Mouse (Mus musculus) urinary bladder, postnatal 36 days (tissue): ENCODE results near the gene Fam43b.
"Not testable (repeated sequence)": the region's sequence is repeated elsewhere in the genome, so short reads cannot be mapped to it uniquely, and the experiment has no call there.

ENCODE experiments used
- DNase-seq, 2 experiments: peaks; one replicate each; pipeline ENCODE4 v3.0.0; 2022; ENCODE audit warnings: low spot score in 2 of 2, mixed read lengths in 1 of 2

The Fam43b gene

DNA sequence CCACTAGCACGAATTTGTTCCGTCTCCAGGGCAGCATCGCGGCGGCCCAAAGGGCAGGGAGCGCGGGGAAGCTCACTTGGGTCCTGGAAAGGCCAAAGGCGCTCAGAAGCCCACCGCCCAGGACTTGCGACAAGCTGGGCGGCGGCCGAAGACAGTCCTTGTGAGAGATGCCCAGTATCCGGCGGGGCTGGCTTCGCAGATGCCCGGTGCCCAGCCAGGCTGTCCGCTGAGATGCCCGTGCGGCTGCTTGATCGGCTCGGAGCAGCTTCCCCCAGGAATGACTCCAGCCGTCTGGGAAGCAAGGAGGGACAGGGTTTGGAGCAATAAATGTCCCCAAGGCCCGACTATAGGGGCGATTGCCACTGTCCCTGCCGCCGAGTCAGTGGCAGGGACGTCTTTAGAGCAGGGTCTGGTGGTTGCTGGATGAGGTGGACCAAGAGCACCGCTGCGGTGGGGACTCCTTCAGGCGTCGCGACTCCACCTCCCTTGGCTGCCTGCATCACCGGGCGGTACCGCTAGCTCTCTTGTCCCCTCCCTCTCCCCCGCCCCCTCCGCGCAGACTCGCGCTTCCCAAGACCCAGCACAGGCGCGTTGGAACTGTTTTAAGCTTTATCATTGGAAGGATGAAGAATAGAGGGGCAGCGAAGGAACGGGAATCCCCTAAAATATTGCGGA lies at the start of gene Fam43b:
Gene Fam43b (minus strand): TSS at position 558 of the 675 bp plus-strand sequence.
- DNase-seq, result no peak

DNA sequence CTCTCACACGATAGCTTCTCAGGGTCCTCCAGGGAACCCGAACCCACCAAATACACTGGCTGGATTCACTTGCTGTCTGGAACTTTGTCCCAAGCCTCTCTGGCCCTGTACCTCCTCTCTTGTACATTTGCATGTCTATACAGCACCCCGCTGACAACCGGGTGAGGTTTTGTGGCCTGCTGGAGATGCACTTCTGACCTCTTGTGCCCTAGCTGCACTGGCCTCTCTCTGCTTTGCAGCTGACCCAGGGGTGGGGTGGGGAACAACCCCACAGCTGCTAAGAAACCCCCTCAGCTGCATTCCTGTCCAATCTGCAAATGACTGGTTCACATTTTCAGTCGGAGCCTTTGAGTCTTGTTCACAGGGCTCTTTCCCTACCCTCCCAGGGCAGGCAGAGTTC lies 48.6 kb upstream of the Fam43b start:
- no peak for DNase-seq

DNA sequence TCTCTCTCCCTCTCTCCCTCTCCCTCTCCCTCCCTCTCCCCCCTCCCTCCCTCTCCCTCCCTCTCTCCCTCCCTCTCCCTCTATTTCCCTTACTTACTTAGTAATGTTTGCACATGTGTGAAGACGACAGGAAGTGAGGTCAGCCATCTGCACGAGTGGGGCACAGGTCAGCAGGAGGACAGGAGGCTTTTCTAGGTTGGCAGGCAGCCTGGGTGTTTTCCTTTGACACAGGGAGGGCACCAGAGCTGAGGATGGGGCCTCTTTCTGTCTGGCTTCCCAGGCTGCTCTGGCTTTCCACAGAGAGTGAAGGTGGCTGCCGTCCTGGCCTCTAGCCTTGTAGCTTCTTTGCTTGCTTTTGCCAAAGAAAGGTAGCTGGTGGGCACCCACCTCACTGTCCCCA lies 43.7 kb upstream of the Fam43b start:
- DNase-seq, result no peak

DNA sequence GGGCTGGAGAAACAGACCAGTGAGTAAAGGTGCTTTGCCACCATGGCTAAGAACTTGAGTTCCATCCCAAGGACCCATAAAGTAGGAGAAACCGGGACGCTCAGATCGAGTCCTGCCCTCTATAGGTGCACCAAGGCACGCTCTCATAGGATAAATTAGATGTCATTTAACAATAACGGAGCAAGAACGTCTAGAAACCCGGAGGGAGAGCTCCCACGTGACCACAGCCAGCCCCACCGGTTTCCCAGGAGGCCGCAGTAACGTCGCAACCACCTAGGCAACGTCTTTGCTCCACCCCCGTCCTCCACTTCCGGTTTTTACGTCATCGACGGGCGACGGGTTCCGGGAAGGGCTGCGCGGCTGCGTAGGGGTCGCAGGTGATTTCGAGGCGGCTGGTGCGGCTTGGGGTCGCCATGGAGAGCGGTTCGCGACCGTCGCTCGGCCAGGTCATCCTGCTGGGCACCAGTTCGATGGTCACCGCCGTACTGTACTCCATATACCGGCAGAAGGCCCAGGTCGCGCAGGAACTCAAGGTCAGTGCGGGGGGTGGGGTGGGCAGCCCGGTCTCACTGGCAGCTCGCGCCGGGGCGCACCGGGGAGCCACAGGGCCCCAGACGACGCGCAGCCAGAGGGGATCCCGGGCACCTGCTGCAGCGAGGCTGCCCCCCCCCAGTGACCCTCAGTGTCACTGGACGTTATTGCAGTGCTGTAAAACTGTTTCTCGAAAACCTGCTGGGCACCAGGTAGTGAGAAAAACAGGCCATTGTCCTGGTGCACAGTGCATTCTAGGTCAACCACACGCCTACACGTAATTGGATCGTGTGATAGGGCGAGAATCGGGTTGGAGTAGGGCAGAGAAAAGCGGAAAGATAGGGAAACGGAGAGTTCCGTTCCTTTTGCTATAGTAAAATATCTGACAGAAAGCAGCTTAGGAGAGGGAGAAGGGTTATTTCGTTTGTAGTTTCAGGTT lies 38.3 kb upstream of the Fam43b start, which contains the start of gene Mul1:
Gene Mul1 (plus strand): TSS at position 325 of the 970 bp plus-strand sequence.
- DNase-seq, result peak; percentile 91 to 95

GRCm38 (mm10) chr4:138431340-138431739 lies 35.0 kb upstream of the Fam43b start:
- no peak for DNase-seq

- no peak for DNase-seq
Measured at GRCm38 (mm10) chr4:138429778-138430177, 33.5 kb upstream of the Fam43b start.

DNA sequence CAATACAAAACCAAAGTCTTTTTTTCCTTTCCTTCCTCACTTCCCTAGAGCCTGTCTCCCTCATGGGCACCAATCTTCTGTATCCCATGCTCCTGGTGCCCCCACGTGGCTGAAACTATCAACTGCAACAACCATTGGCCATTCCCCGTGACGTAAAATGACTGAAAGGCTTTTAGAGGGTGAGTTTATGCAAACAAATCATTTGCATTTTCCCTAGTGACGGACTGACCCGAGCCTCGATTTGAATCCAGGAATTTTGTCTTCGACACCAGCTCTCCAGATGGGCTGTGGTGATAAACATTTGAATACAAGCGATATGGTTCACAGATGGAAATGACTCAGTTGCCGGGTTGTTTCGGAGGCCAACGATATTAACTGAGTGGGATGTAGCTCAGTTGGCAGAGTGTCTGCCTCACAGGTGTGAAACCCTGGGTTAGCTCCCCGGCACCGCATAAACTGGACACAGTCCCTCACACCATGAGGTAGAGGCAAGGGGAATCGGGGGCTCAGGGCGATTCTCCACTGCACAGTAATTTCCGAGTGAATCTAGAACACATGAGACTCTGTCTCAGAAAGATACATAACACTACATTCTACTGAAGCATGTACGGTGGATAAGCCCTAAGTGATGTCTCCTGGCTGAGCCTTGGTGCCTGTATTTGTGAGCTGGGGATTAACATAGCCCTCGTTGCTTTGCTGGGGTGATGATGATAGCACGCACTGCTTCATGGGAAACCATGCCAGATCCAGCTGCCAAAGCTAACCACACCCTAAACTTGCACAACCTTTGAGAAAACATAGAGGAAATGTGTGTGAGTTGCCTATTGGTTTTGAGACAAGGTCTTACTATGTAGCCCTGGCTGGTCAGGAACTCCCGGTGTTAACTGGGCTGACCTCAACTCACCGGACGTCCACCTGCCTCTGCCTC lies 30.7 kb upstream of the Fam43b start:
- peak; percentile 85 to 86 for DNase-seq

DNA sequence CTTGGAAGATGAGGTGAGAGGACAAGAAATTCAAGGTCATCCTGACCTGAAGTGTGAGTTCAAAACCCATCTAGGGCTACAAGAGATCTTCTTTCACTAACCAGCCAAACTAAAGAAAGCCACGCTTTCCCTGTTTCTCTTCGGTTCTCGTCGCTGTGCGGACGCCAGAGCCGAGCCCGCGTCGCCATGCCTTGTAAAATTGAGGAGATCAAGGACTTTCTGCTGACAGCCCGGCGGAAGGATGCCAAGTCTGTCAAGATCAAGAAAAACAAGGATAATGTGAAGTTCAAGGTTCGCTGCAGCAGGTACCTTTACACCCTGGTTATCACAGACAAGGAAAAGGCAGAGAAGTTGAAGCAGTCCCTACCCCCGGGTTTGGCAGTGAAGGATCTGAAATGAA lies 29.3 kb upstream of the Fam43b start:
- not testable (repeated sequence) for DNase-seq

- no peak for DNase-seq
Measured at GRCm38 (mm10) chr4:138425028-138425427, 28.7 kb upstream of the Fam43b start.

DNA sequence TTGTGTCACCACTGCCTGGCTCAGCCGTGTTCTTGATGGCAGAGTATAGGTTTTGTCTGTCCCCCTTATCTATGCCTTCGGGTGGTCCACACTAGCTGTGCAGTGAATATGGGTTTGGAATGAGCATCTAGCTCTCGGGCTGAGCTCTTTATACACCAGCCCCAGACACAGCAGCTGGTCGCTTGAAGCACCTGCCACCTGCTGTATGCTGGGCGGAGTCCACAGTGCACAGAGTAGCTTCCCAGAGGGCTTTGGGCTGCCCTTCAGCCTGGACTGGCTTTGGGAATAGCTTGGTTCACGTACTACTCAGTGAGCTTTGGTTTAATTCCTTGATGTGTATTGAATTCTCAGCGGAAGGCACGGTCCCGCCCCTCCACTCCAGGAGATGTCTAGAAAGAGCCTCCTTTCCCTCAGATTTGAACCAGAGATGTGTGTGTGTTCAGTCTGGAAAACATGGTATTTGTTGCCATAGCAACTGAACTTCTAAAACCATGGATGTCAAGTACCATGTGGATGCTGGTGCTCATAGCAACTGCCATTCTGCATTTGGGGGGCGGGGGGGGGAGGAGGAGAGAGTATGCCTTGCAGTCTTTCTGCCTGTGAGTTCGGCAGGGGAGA lies 22.1 kb upstream of the Fam43b start:
- no peak for DNase-seq

DNA sequence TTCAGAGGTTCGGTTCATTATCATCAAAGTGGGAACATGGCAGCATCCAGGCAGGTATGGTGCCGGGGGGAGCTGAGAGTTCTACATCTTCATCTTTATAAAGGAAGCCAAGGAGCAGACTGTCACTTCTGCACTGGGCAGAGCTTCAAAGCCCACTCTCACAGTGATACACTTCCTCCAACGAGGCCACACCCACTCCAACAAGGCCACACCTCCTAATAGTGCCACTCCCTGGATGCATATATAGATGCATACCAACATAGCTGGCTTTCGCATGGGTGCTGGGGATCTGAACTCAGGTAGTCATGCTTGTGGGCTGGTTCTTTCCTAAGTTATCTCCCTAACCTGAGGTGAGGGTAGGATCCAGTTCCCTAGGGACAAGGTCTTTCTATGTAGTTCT lies 21.6 kb upstream of the Fam43b start:
- no peak for DNase-seq

- DNase-seq, result no peak
Measured at GRCm38 (mm10) chr4:138416414-138416813, 20.1 kb upstream of the Fam43b start.

DNA sequence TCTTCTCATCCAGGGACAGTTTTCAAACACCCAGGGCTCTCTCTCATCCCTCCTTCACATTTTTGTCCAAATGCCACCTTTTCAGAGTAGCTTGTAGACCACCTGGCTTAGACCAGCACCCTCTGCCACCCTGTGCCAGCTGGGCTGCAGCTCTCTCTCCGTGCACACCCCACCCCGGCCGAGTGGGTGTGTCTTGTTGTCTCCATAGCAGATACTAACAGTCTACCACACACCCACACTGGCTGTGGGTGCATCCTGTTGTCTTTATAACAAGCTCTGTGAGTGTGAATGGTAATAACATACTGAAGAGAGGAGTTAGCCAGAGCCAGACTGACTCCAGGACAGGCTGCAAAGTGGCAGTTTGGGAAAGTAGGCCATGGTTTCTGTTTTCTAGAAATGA lies 19.7 kb upstream of the Fam43b start:
- DNase-seq, result no peak

GRCm38 (mm10) chr4:138414725-138415124 lies 18.4 kb upstream of the Fam43b start:
- no peak for DNase-seq

GRCm38 (mm10) chr4:138411504-138412121 lies 15.3 kb upstream of the Fam43b start:
- no peak for DNase-seq

- no peak for DNase-seq
Measured at GRCm38 (mm10) chr4:138411011-138411410, 14.7 kb upstream of the Fam43b start.

DNA sequence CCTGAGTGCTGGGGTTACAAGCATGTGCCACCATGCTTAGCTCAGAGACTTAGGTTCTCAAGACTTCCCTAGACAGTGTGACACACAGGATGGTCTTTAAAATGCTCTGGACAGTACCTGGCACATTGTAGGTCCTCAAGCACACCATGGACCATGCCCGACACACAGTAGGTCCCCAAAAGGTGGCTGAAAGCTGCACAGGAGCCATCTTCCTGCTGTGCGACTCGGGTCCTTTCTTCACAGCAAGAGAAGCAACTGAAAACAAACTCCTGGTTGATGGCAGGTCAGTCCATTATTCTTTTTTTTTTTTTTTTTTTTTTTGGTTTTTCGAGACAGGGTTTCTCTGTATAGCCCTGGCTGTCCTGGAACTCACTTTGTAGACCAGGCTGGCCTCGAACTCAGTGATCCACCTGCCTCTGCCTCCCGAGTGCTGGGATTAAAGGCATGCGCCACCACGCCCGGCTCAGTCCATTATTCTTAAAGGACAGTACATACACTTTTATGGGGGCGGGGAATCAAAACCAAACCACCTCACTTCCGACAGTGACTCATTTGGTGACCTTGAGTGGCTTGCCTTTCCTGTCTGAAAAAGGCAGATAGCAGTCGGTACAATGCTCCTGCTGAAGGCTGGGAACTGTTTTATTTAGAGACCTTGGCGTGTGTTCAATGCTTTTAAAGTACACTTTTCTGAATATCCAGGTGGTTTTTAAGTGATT lies 11.3 kb upstream of the Fam43b start:
- DNase-seq, result peak; percentile 18 to 20

GRCm38 (mm10) chr4:138404806-138405205 lies 8.5 kb upstream of the Fam43b start:
- peak in 1 of 2 experiments; percentile 15 for DNase-seq

GRCm38 (mm10) chr4:138396711-138397110 lies 383 bp upstream of the Fam43b start:
- no peak for DNase-seq
